Mouse (Mus musculus) liver, embryonic 16.5 days (tissue): ENCODE measurements around the gene AL732309.1. TPM values are rescaled to one million over a fixed set of nuclear protein-coding genes. Genes with fewer than 3 reads are reported as not detected.

Source experiments
- ATAC-seq: fragments of 200-750 bp; cut with Nextera tagmentation; 2 replicates; pipeline ENCODE4 v1.8.0; 2017; ENCODE audit warnings: low read depth, mild to moderate bottlenecking, moderate number of reproducible peaks, moderate library complexity
- H3K27ac ChIP-seq: fragments of 300-500 bp; sonication (generic); 2 replicates; pipeline ENCODE4 v1.5.1; 2014; ENCODE audit warnings: mild to moderate bottlenecking, low read length
- H3K27me3 ChIP-seq: fragments of 300-500 bp; sonication (generic); 2 replicates; pipeline ENCODE4 v1.6.1; 2014; ENCODE audit warnings: low read depth, low read length, mixed read lengths; ENCODE audit not compliant: control insufficient read depth, insufficient read depth
- H3K36me3 ChIP-seq: fragments of 300-500 bp; sonication (generic); 2 replicates; pipeline ENCODE4 v1.6.1; 2014; ENCODE audit warnings: mild to moderate bottlenecking; ENCODE audit not compliant: control insufficient read depth, insufficient read depth
- H3K4me1 ChIP-seq: fragments of 300-500 bp; sonication (generic); 2 replicates; pipeline ENCODE4 v1.6.1; 2014; ENCODE audit warnings: low read depth, low read length, mixed read lengths; ENCODE audit not compliant: control insufficient read depth
- H3K4me2 ChIP-seq: fragments of 300-500 bp; sonication (generic); 2 replicates; pipeline ENCODE4 v1.6.1; 2014; ENCODE audit warnings: low read depth, low read length, mixed read lengths
- H3K4me3 ChIP-seq: fragments of 300-500 bp; sonication (generic); 2 replicates; pipeline ENCODE4 v1.5.1; 2014; ENCODE audit warnings: low read depth, mild to moderate bottlenecking, low read length
- H3K9ac ChIP-seq: fragments of 300-500 bp; sonication (generic); 2 replicates; pipeline ENCODE4 v1.6.1; 2014; ENCODE audit warnings: low read depth, low read length
- H3K9me3 ChIP-seq: fragments of 300-500 bp; sonication (generic); replicated peaks from 2 replicates; pipeline ENCODE4 v1.6.1; 2016; ENCODE audit warnings: low read length; ENCODE audit not compliant: control insufficient read depth
- WGBS: fragments of 180-500 bp; shearing (Covaris S2); extraction: QIAGEN DNeasy Blood & Tissue Kit; methylation state at CpG from one replicate; pipeline ENCODE4 v1.1.7; 2014; ENCODE audit not compliant: insufficient replicate concordance; 5-methylcytosine and 5-hydroxymethylcytosine counted together
- polyA plus RNA-seq: library from polyadenylated mRNA; unstranded; fragments of >200 nt; fragmentation: Nextera tagmentation; extraction: Ambion mirVana; gene quantifications from 2 replicates; pipeline ENCODE4 v1.2.1, GENCODE M21; 2015

AL732309.1 gene
- polyA plus RNA-seq, 1 experiment from 2014 or later = 1.8 TPM

GRCm38 (mm10) chr2:25236614-25237013 lies 10.0 kb downstream of the AL732309.1 start, which contains the start of gene Rnf224:
Gene Rnf224, minus strand, starts transcription at chr2:25236787.
- Histone ChIP-seq H3K9me3 (no peaks in the 10 kb centered on the region), H3K27ac (no peak within 1 kb of the TSS), H3K9ac (no peak within 1 kb of the TSS), H3K4me2 (no peak within 1 kb of the TSS), H3K27me3 (peaks cover 11% of the 10 kb centered on the region), H3K36me3 (no peaks in the 10 kb centered on the region), H3K4me1 (peaks cover 10% of the 10 kb centered on the region), H3K4me3 (no peak within 1 kb of the TSS)
- WGBS = 35% methylated on average over 8 of the region's 8 CpGs
- no peak for ATAC-seq

DNA sequence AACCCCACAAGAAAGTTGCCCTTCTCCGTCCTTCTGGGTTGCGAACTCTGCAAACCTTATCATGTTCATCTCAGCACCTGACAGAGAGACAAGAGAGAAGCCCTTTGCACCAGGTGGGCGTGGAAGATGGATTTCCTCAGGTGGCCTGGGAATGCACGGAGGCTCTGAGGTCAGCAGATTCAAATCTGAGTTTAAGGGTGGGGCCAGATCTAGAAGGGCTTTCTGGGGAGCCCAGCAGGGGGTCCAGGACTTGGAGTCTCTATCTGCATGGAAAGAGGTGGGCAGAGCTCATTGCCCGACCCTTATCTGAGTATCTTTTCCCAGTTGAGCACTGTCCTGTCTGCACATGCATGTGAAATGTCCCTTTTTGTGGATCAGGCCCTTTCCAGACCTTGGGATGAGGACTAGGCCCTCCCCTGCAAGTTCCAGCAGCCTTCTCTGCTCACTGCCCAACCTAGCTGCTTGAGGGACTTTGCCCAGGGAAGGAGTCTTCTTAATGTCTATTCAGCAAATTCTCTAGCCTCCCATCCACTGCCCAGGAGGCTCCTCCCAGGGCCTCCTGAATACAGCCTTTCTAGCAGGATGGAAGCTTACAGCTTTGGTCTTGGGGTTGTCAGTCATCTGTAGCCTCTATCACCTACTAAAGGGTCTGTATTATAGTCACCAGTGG lies 12.0 kb downstream of the AL732309.1 start:
- H3K4me1 ChIP-seq = no peaks in the 10 kb centered on the region
- no peak overlapping the region for H3K4me3 ChIP-seq
- H3K4me2 ChIP-seq = no peak overlapping the region
- no peaks in the 10 kb centered on the region; the same call in 1 of the 2 replicates for H3K27me3 ChIP-seq
- H3K9ac ChIP-seq = no peak overlapping the region
- H3K9me3 ChIP-seq = no peaks in the 10 kb centered on the region
- no peak overlapping the region for H3K27ac ChIP-seq
- ATAC-seq = no peak
- WGBS = 38% methylated on average over 5 of the region's 5 CpGs
- H3K36me3 ChIP-seq = no peaks in the 10 kb centered on the region

- no peak for ATAC-seq
- Histone ChIP-seq H3K4me1 (peaks cover under 1% of the 10 kb centered on the region; the same call in 1 of the 2 replicates), H3K9me3 (no peaks in the 10 kb centered on the region), H3K4me3 (no peak within 1 kb of the TSS), H3K36me3 (no peaks in the 10 kb centered on the region), H3K27me3 (no peaks in the 10 kb centered on the region; the same call in 1 of the 2 replicates), H3K9ac (no peak within 1 kb of the TSS), H3K27ac (no peak within 1 kb of the TSS), H3K4me2 (no peak within 1 kb of the TSS)
- WGBS = 63% methylated on average over 3 of the region's 3 CpGs
Measured at GRCm38 (mm10) chr2:25234050-25234449, 12.6 kb downstream of the AL732309.1 start, which contains the start of gene Slc34a3. Gene Slc34a3, minus strand, starts transcription at chr2:25234364.

DNA sequence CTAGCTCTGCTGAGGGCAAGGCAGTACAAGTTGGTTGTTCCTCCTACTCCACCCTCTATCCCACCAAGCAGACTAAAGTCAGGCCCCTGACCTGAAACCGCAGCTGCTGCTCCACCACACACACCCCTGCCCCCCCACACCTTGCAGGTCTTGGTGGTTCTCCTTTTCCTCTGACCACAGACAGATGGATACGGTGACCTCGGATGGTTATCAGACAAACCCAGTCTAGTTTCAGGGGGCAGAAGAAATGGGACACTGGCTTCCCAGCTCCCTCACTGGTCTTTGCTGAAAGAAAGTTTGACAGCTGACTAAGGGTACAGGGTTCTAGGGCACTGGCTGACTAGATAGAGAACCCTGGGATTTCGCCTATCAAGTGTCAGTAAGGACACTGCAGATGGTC lies 13.2 kb downstream of the AL732309.1 start:
- H3K4me1 ChIP-seq = peaks cover 6% of the 10 kb centered on the region
- H3K9ac ChIP-seq = no peak overlapping the region
- H3K4me2 ChIP-seq = no peak overlapping the region
- H3K27ac ChIP-seq = no peak overlapping the region
- ATAC-seq = no peak
- H3K36me3 ChIP-seq = no peaks in the 10 kb centered on the region
- 7% methylated on average over 4 of the region's 4 CpGs for WGBS
- H3K4me3 ChIP-seq = no peak overlapping the region
- H3K27me3 ChIP-seq = no peaks in the 10 kb centered on the region; the same call in 1 of the 2 replicates
- no peaks in the 10 kb centered on the region for H3K9me3 ChIP-seq

DNA sequence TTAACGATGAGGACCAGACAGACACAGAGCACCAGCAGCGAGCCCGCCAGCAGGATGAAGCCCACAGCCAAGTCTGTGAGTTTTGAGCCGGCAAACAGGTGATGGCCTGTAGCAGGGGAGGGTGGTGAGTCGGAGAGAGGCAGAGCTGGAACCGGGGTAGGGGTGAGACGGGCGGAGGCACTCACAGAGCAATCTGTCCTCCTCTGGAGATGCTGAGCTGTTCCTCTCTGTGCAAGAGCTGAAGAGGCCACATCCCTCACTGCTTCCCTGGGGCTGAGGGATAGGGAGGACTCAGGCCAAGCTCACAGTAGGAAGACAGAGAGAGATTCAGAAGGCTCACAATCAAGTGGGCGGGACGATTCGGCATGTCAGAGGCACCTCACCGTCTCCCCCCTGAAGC lies 15.6 kb downstream of the AL732309.1 start:
- WGBS = 63% methylated on average over 12 of the region's 12 CpGs
- no peak for ATAC-seq
- no peak overlapping the region for H3K9ac ChIP-seq

DNA sequence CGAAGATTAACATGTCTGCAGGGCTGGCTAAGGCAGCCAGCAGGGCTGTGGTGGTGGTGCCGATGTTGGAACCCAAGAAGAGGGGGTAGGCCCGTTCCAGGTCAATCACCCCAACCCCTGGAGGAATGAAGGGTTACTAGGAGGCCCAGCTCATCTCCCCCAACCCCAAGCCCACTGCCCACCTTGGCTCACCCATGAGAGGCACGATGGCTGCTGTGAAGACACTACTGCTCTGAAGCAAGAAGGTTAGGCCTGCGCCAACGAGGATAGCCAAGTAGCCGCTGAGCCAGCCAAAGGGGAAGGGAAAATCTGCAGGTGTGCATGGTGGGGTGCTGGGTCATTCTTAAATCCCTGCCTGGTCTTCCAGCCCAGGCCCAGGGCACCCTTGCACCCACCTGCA lies 16.1 kb downstream of the AL732309.1 start:
- no peaks in the 10 kb centered on the region; the same call in 1 of the 2 replicates for H3K27me3 ChIP-seq
- 78% methylated on average over 7 of the region's 7 CpGs for WGBS
- no peak overlapping the region for H3K9ac ChIP-seq
- no peak overlapping the region for H3K4me3 ChIP-seq
- H3K27ac ChIP-seq = no peak overlapping the region
- H3K36me3 ChIP-seq = no peaks in the 10 kb centered on the region
- no peak overlapping the region for H3K4me2 ChIP-seq
- H3K9me3 ChIP-seq = no peaks in the 10 kb centered on the region
- ATAC-seq = no peak
- peaks cover 14% of the 10 kb centered on the region for H3K4me1 ChIP-seq

More for the DNA sequence above, 15.6 kb downstream of the AL732309.1 start:
- no peaks in the 10 kb centered on the region for H3K9me3 ChIP-seq
- no peak overlapping the region for H3K27ac ChIP-seq
- H3K4me1 ChIP-seq = peaks cover 10% of the 10 kb centered on the region
- H3K4me3 ChIP-seq = no peak overlapping the region
- H3K27me3 ChIP-seq = no peaks in the 10 kb centered on the region; the same call in 1 of the 2 replicates
- no peak overlapping the region for H3K4me2 ChIP-seq
- no peaks in the 10 kb centered on the region for H3K36me3 ChIP-seq

GRCm38 (mm10) chr2:25229582-25229981 lies 17.1 kb downstream of the AL732309.1 start:
- no peak for ATAC-seq
- H3K4me2 ChIP-seq = no peak overlapping the region
- H3K9me3 ChIP-seq = no peaks in the 10 kb centered on the region
- H3K27me3 ChIP-seq = no peaks in the 10 kb centered on the region; the same call in 1 of the 2 replicates
- H3K4me3 ChIP-seq = no peak overlapping the region
- H3K36me3 ChIP-seq = no peaks in the 10 kb centered on the region
- H3K9ac ChIP-seq = no peak overlapping the region
- no peak overlapping the region for H3K27ac ChIP-seq
- peaks cover 17% of the 10 kb centered on the region for H3K4me1 ChIP-seq
- 64% methylated on average over 5 of the region's 5 CpGs for WGBS

DNA sequence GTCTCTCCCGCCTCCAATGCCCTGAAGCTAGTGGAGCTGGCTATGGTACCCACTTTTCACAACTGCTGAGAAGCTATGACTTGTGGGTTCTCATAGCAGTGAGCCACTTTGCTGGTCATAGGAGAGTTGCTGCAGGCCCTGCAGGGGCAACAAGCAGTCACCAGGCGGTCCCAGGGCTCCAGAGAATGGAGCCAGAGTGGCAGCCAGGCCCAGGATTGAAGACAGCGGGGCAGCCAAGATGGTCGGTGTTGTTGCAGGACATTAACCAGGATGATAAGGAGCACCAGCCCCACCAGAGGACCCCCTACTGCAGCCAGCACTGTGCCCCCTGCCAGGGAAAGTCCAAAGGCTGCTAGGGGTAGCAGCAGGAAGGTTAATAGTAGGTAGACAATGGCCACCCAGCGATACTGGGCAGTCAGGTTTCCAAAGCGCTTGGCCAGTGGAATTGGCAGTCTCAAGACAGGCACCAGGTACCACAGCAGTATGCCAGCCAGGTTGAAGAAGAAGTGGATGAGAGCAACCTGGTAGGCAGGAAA lies 17.6 kb downstream of the AL732309.1 start:
- ATAC-seq = no peak
- peak overlapping the region; percentile 77 for H3K4me2 ChIP-seq
- H3K27me3 ChIP-seq = no peaks in the 10 kb centered on the region; the same call in 1 of the 2 replicates
- peaks cover 17% of the 10 kb centered on the region for H3K4me1 ChIP-seq
- peak overlapping the region; percentile 37; the same call in 1 of the 2 replicates for H3K9ac ChIP-seq
- H3K27ac ChIP-seq = no peak overlapping the region
- peak overlapping the region; percentile 54 for H3K4me3 ChIP-seq
- H3K9me3 ChIP-seq = no peaks in the 10 kb centered on the region
- 67% methylated on average over 6 of the region's 6 CpGs for WGBS
- no peaks in the 10 kb centered on the region for H3K36me3 ChIP-seq

DNA sequence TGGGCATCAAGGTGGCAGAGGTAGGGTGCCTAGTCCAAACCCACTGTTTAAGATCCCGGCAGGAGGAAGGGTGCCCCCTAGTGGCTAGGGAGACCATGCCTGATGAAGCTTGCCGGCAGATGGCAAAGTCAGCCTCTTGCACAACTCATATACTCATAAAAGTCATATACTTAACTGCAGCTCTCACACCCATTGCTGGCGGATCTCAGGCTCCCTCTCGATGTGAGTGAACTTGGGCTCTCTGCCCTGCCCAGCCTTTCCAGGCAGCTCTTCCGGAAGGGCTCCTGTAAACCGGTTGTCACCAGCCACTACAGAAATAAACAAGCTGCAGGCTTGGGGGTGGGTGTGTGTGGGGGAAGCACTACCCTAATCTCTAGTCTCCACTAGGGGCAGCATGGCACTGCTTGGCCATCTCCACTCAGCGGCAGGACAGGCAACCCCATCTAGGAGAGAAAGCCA lies 18.2 kb downstream of the AL732309.1 start:
- no peak for ATAC-seq

More for the DNA sequence above, 18.2 kb downstream of the AL732309.1 start:
- Histone ChIP-seq H3K27ac (peak overlapping the region; percentile 82), H3K4me3 (peak overlapping the region; percentile 54), H3K36me3 (peaks cover 4% of the 10 kb centered on the region; the same call in 1 of the 2 replicates), H3K9ac (peak overlapping the region; percentile 60), H3K4me1 (peaks cover 17% of the 10 kb centered on the region), H3K4me2 (peak overlapping the region; percentile 77), H3K27me3 (no peaks in the 10 kb centered on the region; the same call in 1 of the 2 replicates), H3K9me3 (no peaks in the 10 kb centered on the region)
- WGBS = 0% methylated on average over 7 of the region's 7 CpGs
